Mouse (Mus musculus): ENCODE measurements at regions not wholly inside any gene's neighbourhood (a gene's known extent, or its start where the extent isn't known, plus 50 kb on each side); places are given as distances from the start of the nearest gene placed in this dataset.

GRCm38 (mm10) chr14:58917228-58917627 lies 225.5 kb downstream of the 1700129C05Rik start:
- TF ChIP-seq POLR2A (IDR thresholded peaks at IDR 0.05; ENCODE audit: low read depth, low read length) (no peak), CTCF (IDR thresholded peaks at IDR 0.05; ENCODE audit: extremely low read depth, insufficient read depth, insufficient read length, insufficient replicate concordance) (no peak)

Measured in spleen, adult 2 months (tissue).